Mouse (Mus musculus) cerebral cortex, adult 2 months (tissue): ENCODE measurements around the gene Hsd11b2.

Experiments used
- WGBS: fragments of 180-500 bp; shearing (Covaris S2); methylation state at CpG from one replicate; pipeline ENCODE4 v1.1.7; 2018; 5-methylcytosine and 5-hydroxymethylcytosine counted together

Hsd11b2 gene

GRCm38 (mm10) chr8:105518436-105519313, at the start of gene Hsd11b2:
Gene Hsd11b2 (plus strand): TSS chr8:105518755.
- 1% methylated on average over 68 of the region's 68 CpGs for WGBS

GRCm38 (mm10) chr8:105469041-105469695, 49.4 kb upstream of the Hsd11b2 start:
- 34% methylated on average over 6 of the region's 6 CpGs for WGBS

GRCm38 (mm10) chr8:105469816-105470215, 48.7 kb upstream of the Hsd11b2 start:
- 81% methylated on average over 5 of the region's 5 CpGs for WGBS

GRCm38 (mm10) chr8:105470262-105470661, 48.3 kb upstream of the Hsd11b2 start:
- 51% methylated on average over 5 of the region's 5 CpGs for WGBS

GRCm38 (mm10) chr8:105470681-105471313, 47.8 kb upstream of the Hsd11b2 start:
- WGBS = 28% methylated on average over 11 of the region's 11 CpGs

GRCm38 (mm10) chr8:105471314-105472015, 47.1 kb upstream of the Hsd11b2 start, which contains the start of gene Tppp3:
Gene Tppp3 (minus strand): TSS chr8:105471526.
- 15% methylated on average over 25 of the region's 25 CpGs for WGBS

- WGBS = 84% methylated on average over 23 of the region's 23 CpGs
Measured at GRCm38 (mm10) chr8:105472414-105472932, 46.1 kb upstream of the Hsd11b2 start.

- WGBS = 80% methylated on average over 9 of the region's 9 CpGs
Measured at GRCm38 (mm10) chr8:105472983-105473382, 45.6 kb upstream of the Hsd11b2 start.

GRCm38 (mm10) chr8:105473816-105474606, 44.5 kb upstream of the Hsd11b2 start:
- WGBS = 39% methylated on average over 17 of the region's 17 CpGs

- WGBS = 40% methylated on average over 5 of the region's 5 CpGs
Measured at GRCm38 (mm10) chr8:105474680-105475079, 43.9 kb upstream of the Hsd11b2 start.

- WGBS = 78% methylated on average over 4 of the region's 4 CpGs
Measured at GRCm38 (mm10) chr8:105475254-105475653, 43.3 kb upstream of the Hsd11b2 start.

- 90% methylated on average over 8 of the region's 8 CpGs for WGBS
Measured at GRCm38 (mm10) chr8:105475742-105476141, 42.8 kb upstream of the Hsd11b2 start.

GRCm38 (mm10) chr8:105476161-105476560, 42.4 kb upstream of the Hsd11b2 start:
- 91% methylated on average over 7 of the region's 7 CpGs for WGBS

GRCm38 (mm10) chr8:105476628-105477413, 41.7 kb upstream of the Hsd11b2 start:
- 57% methylated on average over 25 of the region's 25 CpGs for WGBS

- WGBS = 74% methylated on average over 3 of the region's 3 CpGs
Measured at GRCm38 (mm10) chr8:105477792-105478191, 40.8 kb upstream of the Hsd11b2 start.

GRCm38 (mm10) chr8:105481013-105481412, 37.5 kb upstream of the Hsd11b2 start:
- WGBS = 40% methylated on average over 2 of the region's 2 CpGs

- WGBS = 81% methylated on average over 6 of the region's 6 CpGs
Measured at GRCm38 (mm10) chr8:105481453-105481852, 37.1 kb upstream of the Hsd11b2 start.

GRCm38 (mm10) chr8:105482123-105482522, 36.4 kb upstream of the Hsd11b2 start:
- WGBS = 93% methylated on average over 8 of the region's 8 CpGs

- WGBS = 67% methylated on average over 14 of the region's 14 CpGs
Measured at GRCm38 (mm10) chr8:105483212-105484029, 35.1 kb upstream of the Hsd11b2 start.
